Mouse (Mus musculus): ENCODE data around the gene Cdh8. TPM values are rescaled to one million over a fixed set of nuclear protein-coding genes. Genes with fewer than 3 reads are reported as not detected.

The Cdh8 gene
- total RNA-seq, 2 experiments from 2014 or later: 46.3 to 46.8 TPM

DNA sequence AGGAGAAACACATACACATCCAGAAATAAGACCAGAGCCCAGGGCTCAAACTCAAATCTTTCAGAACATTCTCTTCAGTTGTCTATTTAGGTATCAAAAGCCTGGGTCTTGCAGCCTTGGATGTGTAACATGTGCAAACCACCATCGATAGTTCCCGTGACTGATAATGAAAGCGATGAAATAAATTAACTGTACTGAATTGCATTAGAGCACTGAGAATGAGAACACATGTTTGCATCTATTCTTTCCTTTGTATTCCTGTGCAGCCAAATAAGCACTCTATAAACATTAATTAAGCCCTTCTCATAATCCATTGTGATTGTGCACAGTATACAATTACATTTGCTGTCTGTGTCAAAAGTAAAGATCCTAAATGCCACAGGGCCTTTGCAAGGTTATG lies 47.1 kb downstream of the Cdh8 start:
- H3K27ac ChIP-seq: no peak overlapping the region
- no peak for TF ChIP-seq CTCF (IDR thresholded peaks at IDR 0.05)

GRCm38 (mm10) chr8:99368449-99368848 lies 47.8 kb downstream of the Cdh8 start:
- no peak for DNase-seq (ENCODE audit: extremely low spot score in 1 of 2, low spot score in 2 of 2)
- no peak overlapping the region for H3K27ac ChIP-seq
- no peak for TF ChIP-seq CTCF (IDR thresholded peaks at IDR 0.05)
- no peak overlapping the region for H3K4me3 ChIP-seq
- intact Hi-C loops (cut with DNase I): no loop called here

More for the DNA sequence above, 47.1 kb downstream of the Cdh8 start:
- DNase-seq (ENCODE audit: extremely low spot score in 1 of 2, low spot score in 2 of 2): no peak
- intact Hi-C loops (cut with DNase I): no loop called here
- no peak overlapping the region for H3K4me3 ChIP-seq

GRCm38 (mm10) chr8:99353923-99354322 lies 62.3 kb downstream of the Cdh8 start:
- Histone ChIP-seq H3K27ac (no peak overlapping the region), H3K4me3 (no peak overlapping the region)
- intact Hi-C loops (cut with DNase I): no loop called here
- DNase-seq (ENCODE audit: extremely low spot score in 1 of 2, low spot score in 2 of 2): no peak
- no peak for TF ChIP-seq CTCF (IDR thresholded peaks at IDR 0.05)

- no peak for DNase-seq (ENCODE audit: extremely low spot score in 1 of 2, low spot score in 2 of 2)
- H3K4me3 ChIP-seq: no peak overlapping the region
- TF ChIP-seq CTCF (IDR thresholded peaks at IDR 0.05): no peak
- H3K27ac ChIP-seq: no peak overlapping the region
- intact Hi-C loops (cut with DNase I): no loop called here
Observed at GRCm38 (mm10) chr8:99353221-99353620, 63.0 kb downstream of the Cdh8 start.

DNA sequence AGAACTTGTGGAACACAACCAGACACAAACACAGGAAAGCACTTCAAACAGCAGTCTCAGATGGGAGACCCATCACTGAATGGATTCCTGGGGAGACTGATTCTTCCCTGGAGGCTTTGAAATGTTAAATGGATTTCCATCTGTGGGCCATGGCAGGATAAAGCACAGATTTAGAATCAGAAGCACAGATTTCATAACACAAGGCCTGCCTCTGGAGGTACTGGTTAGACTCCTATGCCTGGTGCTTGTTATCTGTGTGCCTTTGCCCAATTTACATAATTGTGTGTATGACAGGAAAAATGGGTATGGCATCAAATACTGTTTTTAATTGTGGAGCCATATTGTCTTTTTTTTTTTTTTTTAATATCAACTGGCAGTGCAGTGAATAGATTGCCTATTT lies 66.8 kb downstream of the Cdh8 start:
- no peak for TF ChIP-seq CTCF (IDR thresholded peaks at IDR 0.05)
- H3K27ac ChIP-seq: no peak overlapping the region
- no peak for DNase-seq (ENCODE audit: extremely low spot score in 1 of 2, low spot score in 2 of 2)
- no peak overlapping the region for H3K4me3 ChIP-seq
- intact Hi-C loops (cut with DNase I): no loop called here

DNA sequence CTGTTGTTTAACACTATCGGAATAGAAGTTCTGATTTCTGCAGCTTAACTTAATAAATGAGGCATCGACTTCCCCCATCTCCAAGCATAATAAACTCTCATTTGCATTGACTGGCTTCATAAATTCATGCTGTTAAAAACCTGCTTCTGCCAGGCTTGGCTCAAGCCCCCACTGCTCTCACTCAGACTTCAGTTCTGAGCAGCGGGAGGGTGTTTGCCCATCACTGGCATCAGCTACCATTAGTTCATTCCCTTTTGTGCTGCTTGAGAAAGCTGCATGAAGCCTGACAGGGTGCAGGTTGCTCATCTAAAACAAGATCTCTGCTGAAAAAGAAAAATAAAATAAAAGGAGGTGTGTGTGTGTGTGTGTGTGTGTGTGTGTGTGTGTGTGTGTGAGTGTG lies 67.7 kb downstream of the Cdh8 start:
- Histone ChIP-seq H3K27ac (no peak overlapping the region), H3K4me3 (no peak overlapping the region)
- no peak for DNase-seq (ENCODE audit: extremely low spot score in 1 of 2, low spot score in 2 of 2)
- no peak for TF ChIP-seq CTCF (IDR thresholded peaks at IDR 0.05)
- intact Hi-C loops (cut with DNase I): no loop called here

GRCm38 (mm10) chr8:99339310-99339709 lies 77.0 kb downstream of the Cdh8 start:
- no peak for DNase-seq (ENCODE audit: extremely low spot score in 1 of 2, low spot score in 2 of 2)
- TF ChIP-seq CTCF (IDR thresholded peaks at IDR 0.05): no peak
- Histone ChIP-seq H3K27ac (no peak overlapping the region), H3K4me3 (no peak overlapping the region)
- intact Hi-C loops (cut with DNase I): no loop called here

- Histone ChIP-seq H3K4me3 (no peak overlapping the region), H3K27ac (peak overlapping the region; percentile 60)
- TF ChIP-seq CTCF (IDR thresholded peaks at IDR 0.05): no peak
- DNase-seq (ENCODE audit: extremely low spot score in 1 of 2, low spot score in 2 of 2): no peak
- intact Hi-C loops (cut with DNase I): no loop called here
Observed at GRCm38 (mm10) chr8:99327559-99327958, 88.7 kb downstream of the Cdh8 start.

GRCm38 (mm10) chr8:99314561-99314960 lies 101.7 kb downstream of the Cdh8 start:
- TF ChIP-seq CTCF (IDR thresholded peaks at IDR 0.05): no peak
- H3K4me3 ChIP-seq: no peak overlapping the region
- intact Hi-C loops (cut with DNase I): no loop called here
- no peak overlapping the region for H3K27ac ChIP-seq
- DNase-seq (ENCODE audit: extremely low spot score in 1 of 2, low spot score in 2 of 2): no peak

GRCm38 (mm10) chr8:99304184-99304583 lies 112.1 kb downstream of the Cdh8 start:
- no peak for DNase-seq (ENCODE audit: extremely low spot score in 1 of 2, low spot score in 2 of 2)
- Histone ChIP-seq H3K27ac (no peak overlapping the region), H3K4me3 (no peak overlapping the region)
- no peak for TF ChIP-seq CTCF (IDR thresholded peaks at IDR 0.05)
- intact Hi-C loops (cut with DNase I): no loop called here

DNA sequence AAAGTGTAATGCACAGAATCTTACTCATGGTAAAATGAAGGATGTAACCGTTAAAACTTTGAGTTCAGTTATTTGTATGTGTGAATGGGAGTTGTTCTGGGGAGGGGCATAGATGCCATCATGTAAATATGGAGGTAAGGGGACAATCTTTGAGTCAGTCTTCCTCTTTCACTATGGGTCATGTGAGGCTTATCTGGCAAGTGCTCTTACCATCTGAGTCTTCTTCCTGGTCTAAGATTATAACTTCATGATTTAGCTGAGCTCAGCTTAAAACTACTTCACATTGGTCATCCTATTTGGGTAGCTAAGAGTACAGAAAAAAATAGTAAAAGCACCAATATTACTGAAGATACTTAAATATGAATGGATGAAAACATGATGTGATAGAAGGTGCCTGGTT lies 126.1 kb downstream of the Cdh8 start:
- intact Hi-C loops (cut with DNase I): no loop called here
- Histone ChIP-seq H3K4me3 (no peak overlapping the region), H3K27ac (no peak overlapping the region)
- no peak for DNase-seq (ENCODE audit: extremely low spot score in 1 of 2, low spot score in 2 of 2)
- no peak for TF ChIP-seq CTCF (IDR thresholded peaks at IDR 0.05)

DNA sequence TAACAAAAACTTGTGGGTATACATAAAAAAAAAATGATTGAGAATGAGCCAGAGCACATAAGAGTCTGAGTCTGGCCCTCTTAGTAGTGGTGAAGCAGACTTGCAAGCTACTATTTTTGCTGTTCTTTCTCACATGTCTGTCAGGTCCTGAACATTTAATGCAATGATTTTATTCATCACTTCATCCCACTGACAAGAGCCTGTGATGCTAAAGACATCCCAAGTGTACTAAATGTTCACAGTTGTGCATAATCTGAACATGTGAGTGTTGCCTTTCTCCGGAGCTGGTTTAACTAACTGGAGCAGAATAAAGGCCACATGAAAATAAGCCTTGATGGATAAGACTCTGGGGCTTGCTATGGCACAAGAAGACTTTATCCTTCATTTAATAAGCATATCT lies 131.2 kb downstream of the Cdh8 start:
- Histone ChIP-seq H3K27ac (no peak overlapping the region), H3K4me3 (no peak overlapping the region)
- no peak for TF ChIP-seq CTCF (IDR thresholded peaks at IDR 0.05)
- no peak for DNase-seq (ENCODE audit: extremely low spot score in 1 of 2, low spot score in 2 of 2)
- intact Hi-C loops (cut with DNase I): no loop called here

DNA sequence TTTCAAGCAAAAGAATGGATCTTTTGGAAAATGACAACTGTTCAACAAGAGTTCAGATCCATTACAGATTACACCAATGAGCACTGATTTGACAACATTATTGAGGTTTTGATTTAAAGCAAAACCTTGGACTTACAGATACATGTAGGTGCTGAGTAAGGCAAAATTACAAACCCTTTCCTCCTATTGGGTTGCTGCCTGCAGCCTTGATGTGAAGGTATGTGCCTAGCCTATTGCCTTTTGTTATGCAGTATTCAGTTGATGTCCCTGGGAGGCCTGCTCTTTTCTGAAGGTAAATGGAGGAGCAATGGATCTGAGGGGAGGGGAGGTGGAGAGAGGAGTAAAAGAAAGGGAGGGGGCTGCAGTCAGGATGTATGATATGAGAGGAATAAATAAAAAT lies 135.9 kb downstream of the Cdh8 start:
- DNase-seq (ENCODE audit: extremely low spot score in 1 of 2, low spot score in 2 of 2): no peak
- intact Hi-C loops (cut with DNase I): no loop called here
- TF ChIP-seq CTCF (IDR thresholded peaks at IDR 0.05): no peak
- Histone ChIP-seq H3K4me3 (no peak overlapping the region), H3K27ac (no peak overlapping the region)

- peak overlapping the region; percentile 61 for H3K27ac ChIP-seq
- no peak for DNase-seq (ENCODE audit: extremely low spot score in 1 of 2, low spot score in 2 of 2)
- TF ChIP-seq CTCF (IDR thresholded peaks at IDR 0.05): no peak
- no peak overlapping the region for H3K4me3 ChIP-seq
- intact Hi-C loops (cut with DNase I): loop anchor here (5.0 kb wide), 1 partner anchor 150 kb away; the partner anchor contains the start of gene Cdh8
Observed at GRCm38 (mm10) chr8:99267133-99267532, 149.1 kb downstream of the Cdh8 start.

Measured in left cerebral cortex, adult 2 months (tissue).